Mouse (Mus musculus) liver, adult 2 months (tissue): ENCODE results near the gene Cuta.
"Not testable (repeated sequence)": the region's sequence is repeated elsewhere in the genome, so short reads cannot be mapped to it uniquely, and the experiment has no call there.

ENCODE experiments used
- CTCF ChIP-seq: fragments of 200-500 bp; IDR thresholded peaks from 2 replicates; pipeline ENCODE4 v1.5.1; 2011; ENCODE audit warnings: low read depth, low read length, control low read depth
- POLR2A ChIP-seq: fragments of 200-500 bp; IDR thresholded peaks from 2 replicates; pipeline ENCODE4 v1.6.1; 2011; ENCODE audit warnings: low read length, control low read depth; ENCODE audit not compliant: insufficient read depth; ENCODE audit errors: extremely low read depth

GRCm38 (mm10) chr17:26917560-26917959 lies 21.8 kb downstream of the Cuta start:
- TF ChIP-seq POLR2A, CTCF: not testable (repeated sequence)
